Mouse (Mus musculus): ENCODE data around the gene Mocs3. TPM values are rescaled to one million over a fixed set of nuclear protein-coding genes. Genes with fewer than 3 reads are reported as not detected.

Mocs3 gene
- polyA plus RNA-seq, 1 experiment, result 27.4 TPM

DNA sequence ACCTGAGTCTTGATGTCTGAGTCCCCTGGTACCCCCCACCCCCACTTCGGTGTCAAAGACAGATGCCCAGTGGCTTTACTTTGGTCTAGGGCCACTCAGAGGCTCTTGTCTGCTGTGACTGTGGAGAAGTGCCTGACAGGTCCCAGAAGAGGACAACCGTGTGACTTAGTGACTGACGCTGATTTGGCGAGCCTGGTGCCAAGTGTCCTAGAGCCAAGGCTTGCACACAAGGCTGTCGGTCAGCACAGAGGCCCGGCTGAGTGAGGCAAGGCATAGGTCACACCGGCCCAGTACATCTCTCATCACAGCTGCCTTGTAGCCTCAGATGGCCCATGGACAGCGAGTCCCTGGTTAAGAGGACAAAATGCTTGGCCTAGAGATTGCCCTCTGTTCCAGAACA is 28.6 kb downstream of the Mocs3 start:
- no peak for TF ChIP-seq POLR2A (IDR thresholded peaks at IDR 0.05; ENCODE audit: control insufficient read depth, extremely low read depth, insufficient read depth, low read length, poor library complexity)
- no peak for TF ChIP-seq CTCF (IDR thresholded peaks at IDR 0.05; ENCODE audit: borderline replicate concordance, control insufficient read depth, extremely low read depth, insufficient read depth, low read length, poor library complexity)
- Histone ChIP-seq H3K27me3 (ENCODE audit: control insufficient read depth, insufficient read depth, low read length) (no peaks in the 10 kb centered on the region), H3K36me3 (ENCODE audit: control insufficient read depth, insufficient read depth, low read length) (no peaks in the 10 kb centered on the region), H3K27ac (ENCODE audit: control insufficient read depth, insufficient read depth, low read length) (no peak overlapping the region), H3K4me3 (ENCODE audit: control insufficient read depth, insufficient read depth, low read length) (no peak overlapping the region), H3K4me1 (replicated peaks; ENCODE audit: control insufficient read depth, insufficient read depth, low read length) (no peaks in the 10 kb centered on the region)
- no peak for DNase-seq
- WGBS, result 94% methylated on average over 8 of the region's 8 CpGs

DNA sequence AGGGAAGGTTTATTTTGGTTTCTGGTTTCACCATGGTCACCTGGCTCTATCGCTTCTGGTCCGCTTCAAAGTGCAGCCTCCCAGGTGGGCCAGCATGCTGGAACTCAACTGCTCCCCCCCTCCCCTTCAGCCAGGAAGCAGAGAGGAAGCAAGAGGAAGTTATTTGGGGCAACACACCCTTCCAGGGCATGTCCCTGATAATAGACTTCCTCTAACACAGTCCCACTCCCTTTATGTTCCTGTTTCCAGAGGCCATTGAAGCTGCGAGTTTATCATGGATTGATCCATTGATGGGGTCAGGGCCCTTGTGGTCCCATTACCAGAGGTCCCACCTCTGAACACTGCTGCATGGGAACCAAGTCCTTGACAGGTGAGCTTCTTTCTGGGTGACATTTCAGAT is 29.7 kb downstream of the Mocs3 start:
- no peak for TF ChIP-seq CTCF (IDR thresholded peaks at IDR 0.05; ENCODE audit: borderline replicate concordance, control insufficient read depth, extremely low read depth, insufficient read depth, low read length, poor library complexity)
- no peak for TF ChIP-seq POLR2A (IDR thresholded peaks at IDR 0.05; ENCODE audit: control insufficient read depth, extremely low read depth, insufficient read depth, low read length, poor library complexity)
- Histone ChIP-seq H3K36me3 (ENCODE audit: control insufficient read depth, insufficient read depth, low read length) (no peaks in the 10 kb centered on the region), H3K27ac (ENCODE audit: control insufficient read depth, insufficient read depth, low read length) (no peak overlapping the region), H3K27me3 (ENCODE audit: control insufficient read depth, insufficient read depth, low read length) (no peaks in the 10 kb centered on the region), H3K4me3 (ENCODE audit: control insufficient read depth, insufficient read depth, low read length) (no peak overlapping the region), H3K4me1 (replicated peaks; ENCODE audit: control insufficient read depth, insufficient read depth, low read length) (no peaks in the 10 kb centered on the region)
- DNase-seq, result no peak
- WGBS, result 76% methylated on average over 3 of the region's 3 CpGs

DNA sequence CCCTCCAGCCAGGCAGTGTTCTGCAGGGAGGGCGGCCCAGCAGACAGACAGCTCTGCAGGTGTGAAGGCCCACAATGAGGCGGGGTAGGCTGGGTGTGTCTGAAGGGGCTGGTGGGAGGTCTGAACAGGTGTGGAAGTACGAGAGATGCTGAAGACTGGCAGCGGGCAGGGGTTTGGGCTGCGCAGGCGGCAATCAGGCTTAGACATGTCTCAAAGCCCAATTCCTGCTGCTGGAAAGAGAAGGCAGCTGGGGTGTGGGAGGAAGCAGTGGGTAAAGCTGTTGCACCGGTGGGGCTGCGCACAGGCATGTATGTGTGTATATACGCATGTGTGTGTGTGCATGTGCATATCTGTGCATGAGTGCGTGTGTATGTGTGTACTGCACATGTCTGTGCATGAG is 30.5 kb downstream of the Mocs3 start:
- no peak for DNase-seq
- WGBS, result 93% methylated on average over 10 of the region's 10 CpGs
- H3K36me3 ChIP-seq (ENCODE audit: control insufficient read depth, insufficient read depth, low read length), result no peaks in the 10 kb centered on the region
- H3K27me3 ChIP-seq (ENCODE audit: control insufficient read depth, insufficient read depth, low read length), result no peaks in the 10 kb centered on the region
- H3K4me1 ChIP-seq (replicated peaks; ENCODE audit: control insufficient read depth, insufficient read depth, low read length), result no peaks in the 10 kb centered on the region
- TF ChIP-seq CTCF (IDR thresholded peaks at IDR 0.05; ENCODE audit: borderline replicate concordance, control insufficient read depth, extremely low read depth, insufficient read depth, low read length, poor library complexity) (no peak), POLR2A (IDR thresholded peaks at IDR 0.05; ENCODE audit: control insufficient read depth, extremely low read depth, insufficient read depth, low read length, poor library complexity) (no peak)
- no peak overlapping the region for H3K27ac ChIP-seq (ENCODE audit: control insufficient read depth, insufficient read depth, low read length)
- H3K4me3 ChIP-seq (ENCODE audit: control insufficient read depth, insufficient read depth, low read length), result no peak overlapping the region

DNA sequence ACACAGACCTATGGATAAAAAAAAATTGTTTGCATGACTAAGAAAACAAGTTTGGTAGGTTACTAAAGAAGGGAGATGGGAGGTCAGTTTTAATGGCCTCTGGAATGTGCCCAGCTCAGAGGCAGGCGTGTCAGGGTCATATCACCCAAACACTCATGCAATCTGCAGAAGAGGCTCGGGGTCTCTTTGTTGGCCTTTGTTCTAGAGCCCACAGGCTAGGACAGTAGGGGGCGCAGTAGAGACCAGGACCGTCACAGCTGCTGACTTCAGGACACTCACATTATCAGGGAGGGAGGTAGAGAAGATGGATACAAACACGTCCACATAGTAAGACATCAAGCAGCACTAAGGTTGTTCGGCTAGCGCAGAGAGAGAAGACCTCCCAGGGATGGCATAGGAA is 37.6 kb downstream of the Mocs3 start:
- 79% methylated on average over 7 of the region's 7 CpGs for WGBS
- no peak overlapping the region for H3K4me3 ChIP-seq (ENCODE audit: control insufficient read depth, insufficient read depth, low read length)
- no peaks in the 10 kb centered on the region for H3K36me3 ChIP-seq (ENCODE audit: control insufficient read depth, insufficient read depth, low read length)
- TF ChIP-seq POLR2A (IDR thresholded peaks at IDR 0.05; ENCODE audit: control insufficient read depth, extremely low read depth, insufficient read depth, low read length, poor library complexity) (no peak), CTCF (IDR thresholded peaks at IDR 0.05; ENCODE audit: borderline replicate concordance, control insufficient read depth, extremely low read depth, insufficient read depth, low read length, poor library complexity) (no peak)
- H3K27ac ChIP-seq (ENCODE audit: control insufficient read depth, insufficient read depth, low read length), result no peak overlapping the region
- peak; percentile 27 for DNase-seq
- no peaks in the 10 kb centered on the region for H3K4me1 ChIP-seq (replicated peaks; ENCODE audit: control insufficient read depth, insufficient read depth, low read length)
- no peaks in the 10 kb centered on the region for H3K27me3 ChIP-seq (ENCODE audit: control insufficient read depth, insufficient read depth, low read length)

DNA sequence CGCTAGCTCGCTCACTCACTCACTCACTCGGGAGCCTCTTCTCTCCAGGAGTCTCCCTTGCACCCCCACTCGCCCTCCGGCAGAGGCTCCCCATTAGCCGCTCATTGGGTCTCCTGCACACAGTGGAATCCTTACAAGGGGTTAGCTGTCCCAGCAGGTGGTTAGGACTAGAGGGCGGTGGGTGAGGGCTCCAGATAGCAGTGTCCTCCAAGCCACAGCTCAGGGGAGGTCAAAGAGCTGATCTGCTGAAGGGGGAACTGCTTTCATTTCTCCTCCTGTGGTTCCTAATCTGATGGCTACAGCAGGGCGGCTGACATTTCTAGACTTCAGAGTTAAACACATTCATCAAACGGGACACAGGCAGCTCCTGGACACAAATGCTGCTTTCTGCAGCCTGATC is 43.0 kb downstream of the Mocs3 start:
- Histone ChIP-seq H3K27ac (ENCODE audit: control insufficient read depth, insufficient read depth, low read length) (no peak overlapping the region), H3K36me3 (ENCODE audit: control insufficient read depth, insufficient read depth, low read length) (no peaks in the 10 kb centered on the region), H3K4me1 (replicated peaks; ENCODE audit: control insufficient read depth, insufficient read depth, low read length) (no peaks in the 10 kb centered on the region), H3K27me3 (ENCODE audit: control insufficient read depth, insufficient read depth, low read length) (no peaks in the 10 kb centered on the region), H3K4me3 (ENCODE audit: control insufficient read depth, insufficient read depth, low read length) (no peak overlapping the region)
- DNase-seq, result no peak
- 5% methylated on average over 9 of the region's 9 CpGs for WGBS
- TF ChIP-seq POLR2A (IDR thresholded peaks at IDR 0.05; ENCODE audit: control insufficient read depth, extremely low read depth, insufficient read depth, low read length, poor library complexity) (no peak), CTCF (IDR thresholded peaks at IDR 0.05; ENCODE audit: borderline replicate concordance, control insufficient read depth, extremely low read depth, insufficient read depth, low read length, poor library complexity) (no peak)

DNA sequence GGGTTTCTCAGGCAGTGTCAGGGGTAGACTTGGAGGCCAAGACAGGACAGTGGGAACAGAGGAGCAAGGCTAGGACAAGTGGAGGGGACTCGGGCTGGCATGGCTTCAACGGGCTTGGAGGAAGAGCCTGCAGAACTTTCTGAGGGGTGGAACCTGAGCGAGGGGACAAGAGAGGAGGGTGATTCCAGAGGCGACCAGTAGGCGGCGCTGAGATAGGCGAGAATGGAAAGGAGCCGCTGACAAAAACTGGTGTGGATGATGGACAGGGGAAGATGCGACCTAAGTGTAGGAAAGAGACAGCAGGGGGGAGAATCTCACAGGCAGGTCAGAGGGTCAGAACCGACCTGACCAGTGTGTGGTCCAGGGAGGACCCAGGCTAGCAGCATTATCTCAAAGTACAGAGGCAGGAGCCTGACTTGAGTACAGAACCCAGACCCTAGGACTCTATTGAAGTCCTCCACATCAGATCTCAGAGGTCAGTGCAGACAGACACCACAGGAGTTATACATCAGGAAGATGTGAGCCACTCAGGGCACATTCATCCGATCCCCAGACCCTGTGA is 44.0 kb downstream of the Mocs3 start:
- WGBS, result 7% methylated on average over 11 of the region's 11 CpGs

More for the DNA sequence above, 44.0 kb downstream of the Mocs3 start:
- TF ChIP-seq CTCF (IDR thresholded peaks at IDR 0.05; ENCODE audit: borderline replicate concordance, control insufficient read depth, extremely low read depth, insufficient read depth, low read length, poor library complexity) (peak; percentile 86; the same call in 1 of the 2 replicates), POLR2A (IDR thresholded peaks at IDR 0.05; ENCODE audit: control insufficient read depth, extremely low read depth, insufficient read depth, low read length, poor library complexity) (no peak)
- H3K36me3 ChIP-seq (ENCODE audit: control insufficient read depth, insufficient read depth, low read length), result no peaks in the 10 kb centered on the region
- no peaks in the 10 kb centered on the region; the same call in 1 of the 2 replicates for H3K27me3 ChIP-seq (ENCODE audit: control insufficient read depth, insufficient read depth, low read length)
- H3K4me1 ChIP-seq (replicated peaks; ENCODE audit: control insufficient read depth, insufficient read depth, low read length), result no peaks in the 10 kb centered on the region
- DNase-seq, result peak; percentile 71
- no peak overlapping the region for H3K4me3 ChIP-seq (ENCODE audit: control insufficient read depth, insufficient read depth, low read length)
- no peak overlapping the region for H3K27ac ChIP-seq (ENCODE audit: control insufficient read depth, insufficient read depth, low read length)
